Mouse (Mus musculus): Measurements from ENCODE around the gene Gm13420. TPM values are rescaled to one million over a fixed set of nuclear protein-coding genes. Genes with fewer than 3 reads are reported as not detected.

Gm13420 gene
- polyA plus RNA-seq, 1 experiment from 2014 or later, result 0.36 TPM

GRCm38 (mm10) chr2:29696207-29696800, 55.2 kb downstream of the Gm13420 start:
- no peak for ATAC-seq (ENCODE audit: low FRiP score)
- Histone ChIP-seq H3K27ac (no peak overlapping the region), H3K4me2 (replicated peaks) (no peak overlapping the region), H3K4me1 (replicated peaks; ENCODE audit: control insufficient read depth, insufficient read depth, low read length) (no peaks in the 10 kb centered on the region), H3K9me3 (ENCODE audit: control insufficient read depth, low read length) (no peaks in the 10 kb centered on the region), H3K36me3 (replicated peaks; ENCODE audit: control insufficient read depth, insufficient read depth) (peaks cover 67% of the 10 kb centered on the region), H3K9ac (no peak overlapping the region), H3K27me3 (ENCODE audit: control insufficient read depth, insufficient read depth, low read length) (no peaks in the 10 kb centered on the region), H3K4me3 (replicated peaks; ENCODE audit: low read length) (no peak overlapping the region)
- DNase-seq (ENCODE audit: low spot score), result no peak
- WGBS, result 75% methylated on average over 7 of the region's 7 CpGs

Other genes starting within 250 kb of the Gm13420 start
- gene Rapgef1, start 132.0 kb downstream of the Gm13420 start, polyA plus RNA-seq (2014; fragmentation: Nextera tagmentation; extraction: Ambion mirVana), result 19.9 and 22.3 TPM in 2 replicates
- gene Gm13547, start 7.6 kb upstream of the Gm13420 start, polyA plus RNA-seq (2014; fragmentation: Nextera tagmentation; extraction: Ambion mirVana), result not detected in 2 replicates
- gene Coq4, start 35.8 kb upstream of the Gm13420 start, polyA plus RNA-seq (2014; fragmentation: Nextera tagmentation; extraction: Ambion mirVana), result 35.1 and 35.3 TPM in 2 replicates
- 23.9 and 26.3 TPM in 2 replicates for gene Trub2, start 36.8 kb upstream of the Gm13420 start, polyA plus RNA-seq (2014; fragmentation: Nextera tagmentation; extraction: Ambion mirVana)
- gene Slc27a4, start 50.9 kb upstream of the Gm13420 start, polyA plus RNA-seq (2014; fragmentation: Nextera tagmentation; extraction: Ambion mirVana), result 40.1 and 43.7 TPM in 2 replicates
- 24.6 and 24.9 TPM in 2 replicates for gene Urm1, start 68.4 kb upstream of the Gm13420 start, polyA plus RNA-seq (2014; fragmentation: Nextera tagmentation; extraction: Ambion mirVana)
- gene Cercam, start 117.5 kb upstream of the Gm13420 start, polyA plus RNA-seq (2014; fragmentation: Nextera tagmentation; extraction: Ambion mirVana), result 15.9 and 19.1 TPM in 2 replicates
- 49.0 and 63.5 TPM in 2 replicates for gene Odf2, start 137.5 kb upstream of the Gm13420 start, polyA plus RNA-seq (2014; fragmentation: Nextera tagmentation; extraction: Ambion mirVana)
- 53.5 and 53.7 TPM in 2 replicates for gene Gle1, start 183.7 kb upstream of the Gm13420 start, polyA plus RNA-seq (2014; fragmentation: Nextera tagmentation; extraction: Ambion mirVana)
- 344 and 368 TPM in 2 replicates for gene Sptan1, start 213.9 kb upstream of the Gm13420 start, polyA plus RNA-seq (2014; fragmentation: Nextera tagmentation; extraction: Ambion mirVana)